Mouse (Mus musculus): Measurements from ENCODE around the gene Upp2.

The Upp2 gene

GRCm38 (mm10) chr2:58679968-58680367, 112.9 kb downstream of the Upp2 start:
- DNase-seq (ENCODE audit: low spot score): no peak

- peak; percentile 58 for DNase-seq (ENCODE audit: low spot score)
Measured at GRCm38 (mm10) chr2:58680794-58681193, 113.7 kb downstream of the Upp2 start.

GRCm38 (mm10) chr2:58681394-58681793, 114.3 kb downstream of the Upp2 start:
- DNase-seq (ENCODE audit: low spot score): no peak

- no peak for DNase-seq (ENCODE audit: low spot score)
Measured at GRCm38 (mm10) chr2:58697501-58697900, 130.4 kb downstream of the Upp2 start.

- DNase-seq (ENCODE audit: low spot score): peak; percentile 81
Measured at GRCm38 (mm10) chr2:58699931-58700330, 132.8 kb downstream of the Upp2 start.

GRCm38 (mm10) chr2:58700354-58700753, 133.3 kb downstream of the Upp2 start:
- DNase-seq (ENCODE audit: low spot score): no peak

GRCm38 (mm10) chr2:58701627-58702026, 134.5 kb downstream of the Upp2 start:
- no peak for DNase-seq (ENCODE audit: low spot score)

- peak; percentile 44 for DNase-seq (ENCODE audit: low spot score)
Measured at GRCm38 (mm10) chr2:58703226-58703625, 136.1 kb downstream of the Upp2 start.

GRCm38 (mm10) chr2:58703646-58704045, 136.5 kb downstream of the Upp2 start:
- no peak for DNase-seq (ENCODE audit: low spot score)

GRCm38 (mm10) chr2:58704576-58704975, 137.5 kb downstream of the Upp2 start:
- peak; percentile 29 for DNase-seq (ENCODE audit: low spot score)

GRCm38 (mm10) chr2:58707676-58708075, 140.6 kb downstream of the Upp2 start:
- no peak for DNase-seq (ENCODE audit: low spot score)

GRCm38 (mm10) chr2:58710234-58710633, 143.1 kb downstream of the Upp2 start:
- no peak for DNase-seq (ENCODE audit: low spot score)

- DNase-seq (ENCODE audit: low spot score): no peak
Measured at GRCm38 (mm10) chr2:58711049-58711448, 144.0 kb downstream of the Upp2 start.

GRCm38 (mm10) chr2:58711491-58711890, 144.4 kb downstream of the Upp2 start:
- DNase-seq (ENCODE audit: low spot score): no peak

- DNase-seq (ENCODE audit: low spot score): peak; percentile 68
Measured at GRCm38 (mm10) chr2:58711935-58712334, 144.8 kb downstream of the Upp2 start.

GRCm38 (mm10) chr2:58717898-58718297, 150.8 kb downstream of the Upp2 start:
- DNase-seq (ENCODE audit: low spot score): no peak

- DNase-seq (ENCODE audit: low spot score): no peak
Measured at GRCm38 (mm10) chr2:58737192-58737820, 170.2 kb downstream of the Upp2 start.

GRCm38 (mm10) chr2:58741213-58741612, 174.1 kb downstream of the Upp2 start:
- DNase-seq (ENCODE audit: low spot score): no peak

- no peak for DNase-seq (ENCODE audit: low spot score)
Measured at GRCm38 (mm10) chr2:58742026-58742425, 174.9 kb downstream of the Upp2 start.

- peak; percentile 8 for DNase-seq (ENCODE audit: low spot score)
Measured at GRCm38 (mm10) chr2:58743446-58743845, 176.3 kb downstream of the Upp2 start.

GRCm38 (mm10) chr2:58747483-58748229, 180.6 kb downstream of the Upp2 start:
- no peak for DNase-seq (ENCODE audit: low spot score)

- DNase-seq (ENCODE audit: low spot score): no peak
Measured at GRCm38 (mm10) chr2:58748296-58748695, 181.2 kb downstream of the Upp2 start.

- no peak for DNase-seq (ENCODE audit: low spot score)
Measured at GRCm38 (mm10) chr2:58752891-58753290, 185.8 kb downstream of the Upp2 start.

GRCm38 (mm10) chr2:58754736-58755135, 187.6 kb downstream of the Upp2 start:
- no peak for DNase-seq (ENCODE audit: low spot score)
